Mouse (Mus musculus) ES-E14 (cell line): ENCODE data around the gene Gm42742. TPM values are rescaled to one million over a fixed set of nuclear protein-coding genes. Genes with fewer than 3 reads are reported as not detected.

Experiments used
- DNase-seq: peaks from one replicate; pipeline ENCODE4 v3.0.0-alpha.2; 2013; ENCODE audit warnings: low read depth, low spot score
- H3K27ac ChIP-seq: 2 replicates; pipeline ENCODE4 v1.5.1; 2012; ENCODE audit warnings: low read depth, mild to moderate bottlenecking, low read length, moderate library complexity, mixed read lengths; ENCODE audit not compliant: poor library complexity, insufficient read depth, severe bottlenecking
- H3K36me3 ChIP-seq: 2 replicates; pipeline ENCODE4 v1.6.1; 2012; ENCODE audit warnings: mild to moderate bottlenecking, low read length, moderate library complexity, mixed read lengths; ENCODE audit not compliant: control insufficient read depth, poor library complexity, insufficient read depth, severe bottlenecking
- H3K4me1 ChIP-seq, 2 experiments: fragments of 150-350 bp in 1 of 2; sonication (generic) in 1 of 2; 2 replicates each; pipeline ENCODE4 v1.6.1; 2012; ENCODE audit warnings: low read length in 2 of 2, mild to moderate bottlenecking in 1 of 2, mixed read lengths in 1 of 2; ENCODE audit not compliant: control insufficient read depth in 2 of 2, insufficient read depth in 2 of 2, poor library complexity in 1 of 2
- H3K4me3 ChIP-seq, 2 experiments: fragments of 150-350 bp in 1 of 2; sonication (generic) in 1 of 2; 2 replicates each; pipeline ENCODE4 v1.5.1; 2012; ENCODE audit warnings: low read length in 2 of 2, low read depth in 1 of 2, mild to moderate bottlenecking in 1 of 2, mixed read lengths in 1 of 2; ENCODE audit not compliant: insufficient read depth in 1 of 2, poor library complexity in 1 of 2, severe bottlenecking in 1 of 2
- H3K9ac ChIP-seq: 2 replicates; pipeline ENCODE4 v1.6.1; 2012; ENCODE audit warnings: low read depth, mild to moderate bottlenecking, low read length, mixed read lengths; ENCODE audit not compliant: poor library complexity, insufficient read depth, severe bottlenecking
- H3K9me3 ChIP-seq: fragments of 150-350 bp; sonication (generic); 2 replicates; pipeline ENCODE4 v1.6.1; 2012; ENCODE audit warnings: low read depth, mild to moderate bottlenecking, low read length; ENCODE audit not compliant: control insufficient read depth, insufficient read depth
- CHD2 ChIP-seq: IDR thresholded peaks from 2 replicates; pipeline ENCODE4 v1.6.1; 2014; ENCODE audit warnings: mild to moderate bottlenecking, low read depth, low read length, inconsistent platforms
- HCFC1 ChIP-seq: IDR thresholded peaks from 2 replicates; pipeline ENCODE4 v1.6.1; 2012; ENCODE audit warnings: low read length, inconsistent platforms, borderline replicate concordance; ENCODE audit not compliant: insufficient read depth
- MAFK ChIP-seq: IDR thresholded peaks from 2 replicates; pipeline ENCODE4 v1.6.1; 2014; ENCODE audit warnings: mild to moderate bottlenecking, low read depth, low read length, inconsistent platforms; ENCODE audit not compliant: insufficient read depth
- ZC3H11A ChIP-seq: IDR thresholded peaks from 2 replicates; pipeline ENCODE4 v1.6.1; 2012; ENCODE audit warnings: low read depth, mild to moderate bottlenecking, inconsistent platforms, low read length, borderline replicate concordance
- ZNF384 ChIP-seq: IDR thresholded peaks from 2 replicates; pipeline ENCODE4 v1.6.1; 2012; ENCODE audit warnings: low read depth, low read length, inconsistent platforms
- in situ Hi-C, 2 experiments: fragments of 600-800 bp; cut with MboI; formaldehyde crosslinking; loops; one replicate each; pipeline ENCODE4 v1.15.1; 2025; ENCODE audit warnings: low sequenced_read_pairs in 2 of 2, inconsistent platforms in 1 of 2; ENCODE audit not compliant: unreplicated experiment in 2 of 2
- total RNA-seq: library from RNA; depleted of rRNA; stranded (reverse); fragments of 300-350 nt; gene quantifications from 2 replicates; pipeline ENCODE4 v1.2.3, GENCODE M21; 2012

The Gm42742 gene
- total RNA-seq, 1 experiment = 23.4 TPM

- Histone ChIP-seq H3K36me3 (peaks cover 12% of the 10 kb centered on the region), H3K4me1 (peaks cover 2 to 18% of the 10 kb centered on the region in 2 experiments; a peak in 3 of 4 replicates), H3K4me3 (no peak overlapping the region), H3K27ac (no peak overlapping the region), H3K9ac (no peak overlapping the region), H3K9me3 (no peaks in the 10 kb centered on the region)
- TF ChIP-seq HCFC1 (no peak), MAFK (no peak), CHD2 (no peak), ZC3H11A (no peak), ZNF384 (no peak)
- in situ Hi-C loops = no loop called here
- no peak for DNase-seq
Measured at GRCm38 (mm10) chr7:127012845-127013244, 8.1 kb downstream of the Gm42742 start.

GRCm38 (mm10) chr7:127012374-127012773 is 8.5 kb downstream of the Gm42742 start:
- no peaks in the 10 kb centered on the region for H3K9me3 ChIP-seq
- no peak overlapping the region for H3K27ac ChIP-seq
- no peak overlapping the region for H3K4me3 ChIP-seq
- H3K36me3 ChIP-seq = peaks cover 12% of the 10 kb centered on the region
- H3K4me1 ChIP-seq = peaks cover 2 to 21% of the 10 kb centered on the region in 2 experiments; a peak in 3 of 4 replicates
- no peak for DNase-seq
- in situ Hi-C loops = no loop called here
- H3K9ac ChIP-seq = no peak overlapping the region
- TF ChIP-seq ZC3H11A (no peak), CHD2 (no peak), ZNF384 (no peak)

- Histone ChIP-seq H3K9ac (no peak overlapping the region), H3K9me3 (no peaks in the 10 kb centered on the region), H3K4me1 (peaks cover 2 to 23% of the 10 kb centered on the region in 2 experiments; a peak in 3 of 4 replicates), H3K36me3 (peaks cover 12% of the 10 kb centered on the region), H3K4me3 (no peak overlapping the region), H3K27ac (no peak overlapping the region)
- DNase-seq = no peak
- TF ChIP-seq HCFC1 = no peak
- no peak for TF ChIP-seq CHD2
- TF ChIP-seq MAFK = no peak
- TF ChIP-seq ZC3H11A = no peak
- no peak for TF ChIP-seq ZNF384
- in situ Hi-C loops = no loop called here
Measured at GRCm38 (mm10) chr7:127011717-127012116, 9.2 kb downstream of the Gm42742 start.

GRCm38 (mm10) chr7:127011051-127011450 is 9.8 kb downstream of the Gm42742 start:
- Histone ChIP-seq H3K4me1 (peaks cover 2 to 23% of the 10 kb centered on the region in 2 experiments; a peak in 3 of 4 replicates), H3K4me3 (no peak overlapping the region), H3K9ac (no peak overlapping the region), H3K27ac (no peak overlapping the region), H3K9me3 (no peaks in the 10 kb centered on the region), H3K36me3 (peaks cover 12% of the 10 kb centered on the region)
- in situ Hi-C loops = no loop called here
- TF ChIP-seq ZNF384 (no peak), CHD2 (no peak), HCFC1 (no peak), ZC3H11A (no peak), MAFK (no peak)
- no peak for DNase-seq
